Mouse (Mus musculus) heart, postnatal 10 days (tissue): ENCODE data around the gene Vps50. TPM values are rescaled to one million over a fixed set of nuclear protein-coding genes. Genes with fewer than 3 reads are reported as not detected.
"Not testable (repeated sequence)": the region's sequence is repeated elsewhere in the genome, so short reads cannot be mapped to it uniquely, and the experiment has no call there.

Experiments
- DNase-seq, 2 experiments: peaks; one replicate each; pipeline ENCODE4 v3.0.0; 2021
- intact Hi-C: fragments of 180-260 bp; cut with DNase I; formaldehyde crosslinking; loops from one replicate; pipeline ENCODE4 v1.15.1; 2025
- total RNA-seq, 2 experiments: library from RNA; stranded (reverse); gene quantifications; 2 replicates each; pipeline ENCODE4 v1.2.3; 2021

The Vps50 gene
- total RNA-seq, 2 experiments from 2014 or later: 18.0 to 18.2 TPM

DNA sequence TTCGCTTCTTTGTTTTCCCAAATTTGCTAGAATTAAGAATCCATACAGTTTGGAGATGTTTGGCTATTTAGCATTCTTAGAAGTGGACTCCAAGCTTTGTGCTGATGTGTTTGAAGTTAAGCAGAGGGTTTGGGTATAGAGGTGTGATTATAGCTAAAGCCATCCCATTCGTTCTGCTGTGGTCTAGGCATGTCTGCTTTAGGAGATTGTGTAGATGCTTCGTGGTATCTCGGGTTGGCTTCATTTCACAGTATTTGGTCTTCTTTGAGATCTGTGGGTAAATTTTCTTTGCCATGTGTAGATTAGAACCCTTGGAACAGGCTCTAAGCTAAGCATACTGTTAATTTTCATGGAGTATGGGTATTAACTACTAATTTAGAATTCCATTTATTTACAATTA, 30.0 kb downstream of the Vps50 start:
- intact Hi-C loops: no loop called here
- no peak for DNase-seq

DNA sequence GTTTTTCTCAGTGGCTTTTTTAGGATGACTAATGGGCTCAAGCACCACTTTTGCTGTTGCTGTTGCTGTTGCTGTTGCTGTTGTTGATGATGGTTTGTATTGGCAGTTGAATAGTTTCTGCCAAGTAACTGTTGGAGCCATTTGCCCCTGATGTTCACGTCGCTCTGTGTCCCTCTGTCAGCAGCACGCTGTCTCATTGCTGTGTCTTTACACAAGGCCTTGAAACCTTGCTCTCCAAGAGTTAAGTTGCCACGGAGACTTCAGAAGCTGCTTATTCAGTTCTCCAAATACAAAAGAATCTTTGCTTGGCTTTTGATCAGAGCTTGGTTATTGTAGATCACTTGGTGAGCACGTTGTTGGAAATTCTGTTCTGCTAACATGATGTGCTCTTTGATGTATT, 33.3 kb downstream of the Vps50 start:
- intact Hi-C loops: no loop called here
- DNase-seq: no peak

DNA sequence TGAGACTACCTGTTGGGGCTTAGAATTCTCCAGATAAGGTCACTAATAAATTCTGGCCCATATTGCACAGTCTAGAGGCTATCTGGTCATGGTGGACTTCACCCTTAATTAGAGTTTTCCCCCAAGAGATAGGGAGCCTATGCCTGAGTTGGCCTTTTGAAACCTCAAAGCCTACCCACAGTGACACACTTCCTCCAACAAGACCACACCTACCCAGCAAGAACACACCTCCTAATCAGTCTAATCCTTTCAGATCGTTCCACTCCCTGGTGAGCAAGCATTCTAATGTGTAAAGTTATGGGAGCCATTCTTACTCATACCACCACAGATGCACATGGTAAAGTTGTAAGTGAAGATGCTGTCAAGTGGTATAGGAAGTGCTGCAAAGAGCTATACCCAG, 37.9 kb downstream of the Vps50 start:
- no peak for DNase-seq
- intact Hi-C loops: no loop called here

- DNase-seq: peak; percentile 27 to 38
- intact Hi-C loops: no loop called here
Observed at GRCm38 (mm10) chr6:3539470-3539869, 41.3 kb downstream of the Vps50 start.

GRCm38 (mm10) chr6:3543862-3544261, 45.7 kb downstream of the Vps50 start:
- no peak for DNase-seq
- intact Hi-C loops: no loop called here

DNA sequence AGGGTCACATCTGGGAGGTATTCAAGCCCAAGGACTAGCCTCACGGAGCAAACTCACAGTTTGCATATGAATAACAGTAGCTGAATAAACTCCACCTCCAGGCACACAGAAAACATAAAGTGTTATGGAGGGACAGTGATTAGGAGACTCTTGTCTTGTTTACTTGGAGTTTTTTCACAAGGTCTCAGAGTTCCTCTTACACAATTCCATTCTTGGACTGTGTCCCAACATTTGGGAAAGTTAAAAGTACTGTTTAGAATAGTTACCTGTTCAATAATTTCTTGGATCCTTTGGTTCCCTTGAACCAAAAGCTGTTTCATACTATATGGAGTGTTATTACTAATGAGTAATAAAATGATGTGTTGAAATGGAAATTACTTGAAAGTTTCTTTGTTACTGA, 46.8 kb downstream of the Vps50 start:
- intact Hi-C loops: no loop called here

DNA sequence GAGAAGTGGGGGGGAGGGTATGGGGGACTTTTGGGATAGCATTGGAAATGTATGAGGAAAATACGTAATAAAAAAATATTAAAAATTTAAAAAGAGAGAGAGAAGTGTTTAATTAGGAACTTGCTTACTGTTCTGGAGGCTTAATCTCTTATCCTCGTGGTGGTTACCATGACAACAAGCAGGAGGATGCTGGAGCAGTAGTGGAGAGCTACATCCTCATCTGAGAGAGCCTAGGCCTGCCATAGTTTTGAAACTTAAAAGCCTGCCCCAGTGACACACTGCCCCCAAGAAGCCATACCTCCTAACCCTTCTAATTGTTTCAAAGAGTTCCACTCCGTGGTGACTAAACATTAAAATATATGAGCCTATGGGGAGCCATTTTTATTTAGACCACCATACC, 50.8 kb downstream of the Vps50 start:
- no peak for DNase-seq
- intact Hi-C loops: no loop called here

More for the DNA sequence above, 46.8 kb downstream of the Vps50 start:
- DNase-seq: no peak

DNA sequence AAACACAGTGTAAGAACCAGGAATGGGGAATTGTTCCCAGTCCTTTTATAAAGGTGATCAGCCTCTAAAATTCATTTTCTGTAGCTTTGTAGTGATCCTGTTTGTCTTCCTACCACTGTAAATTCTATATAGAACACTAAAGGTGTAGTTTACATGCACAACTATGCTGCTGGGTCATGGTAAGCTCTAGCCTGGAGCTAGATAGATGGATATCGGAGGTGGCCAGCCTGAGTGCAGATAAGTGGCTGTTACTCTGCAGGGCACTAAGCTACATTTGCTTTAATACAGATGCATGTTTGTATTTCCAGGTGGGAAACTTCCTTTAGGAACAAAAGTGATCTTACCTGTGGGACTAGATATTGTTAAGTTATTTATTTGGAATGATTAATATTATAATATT, 51.8 kb downstream of the Vps50 start:
- no peak for DNase-seq
- intact Hi-C loops: no loop called here

DNA sequence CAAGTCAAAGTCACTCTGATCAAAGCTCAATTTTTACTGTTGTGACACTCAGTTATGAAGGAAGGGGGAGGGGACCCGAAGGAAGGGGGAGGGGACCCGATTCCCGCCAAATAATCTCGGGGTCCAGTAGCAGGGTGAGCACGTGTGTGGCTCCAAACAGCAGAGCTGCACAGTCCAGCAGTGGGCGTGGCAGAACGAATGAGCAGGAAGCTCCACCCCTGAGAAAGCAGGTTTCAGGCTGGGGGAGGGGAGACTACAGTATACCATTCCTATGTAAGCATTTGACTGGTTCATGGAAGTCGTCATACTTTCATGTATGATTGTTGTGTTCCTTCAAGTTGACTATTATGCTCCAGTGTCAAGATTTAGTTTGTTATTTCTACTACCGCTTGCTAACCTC, 54.5 kb downstream of the Vps50 start:
- DNase-seq, intact Hi-C loops: not testable (repeated sequence)

GRCm38 (mm10) chr6:3557177-3557576, 59.0 kb downstream of the Vps50 start:
- intact Hi-C loops: no loop called here
- DNase-seq: no peak

DNA sequence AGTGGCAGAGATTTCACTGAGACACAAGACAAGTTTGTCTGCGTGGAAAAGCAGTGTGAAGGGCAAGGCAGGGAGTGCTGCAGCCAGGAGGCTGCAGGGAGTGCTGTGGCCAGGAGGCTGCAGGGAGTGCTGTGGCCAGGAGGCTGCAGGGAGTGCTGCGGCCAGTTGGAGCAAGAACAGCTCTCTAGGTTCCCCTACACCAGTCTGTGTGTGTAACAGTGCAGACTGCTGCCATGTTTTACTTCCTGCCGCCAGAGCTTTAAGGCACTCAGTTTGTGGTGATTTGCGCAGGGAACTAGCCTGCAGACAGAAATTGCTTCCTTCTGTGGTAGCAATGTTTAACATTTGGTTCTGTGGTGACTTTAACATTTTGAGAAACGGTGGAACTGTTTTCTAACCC, 61.8 kb downstream of the Vps50 start:
- intact Hi-C loops: no loop called here
- no peak for DNase-seq

DNA sequence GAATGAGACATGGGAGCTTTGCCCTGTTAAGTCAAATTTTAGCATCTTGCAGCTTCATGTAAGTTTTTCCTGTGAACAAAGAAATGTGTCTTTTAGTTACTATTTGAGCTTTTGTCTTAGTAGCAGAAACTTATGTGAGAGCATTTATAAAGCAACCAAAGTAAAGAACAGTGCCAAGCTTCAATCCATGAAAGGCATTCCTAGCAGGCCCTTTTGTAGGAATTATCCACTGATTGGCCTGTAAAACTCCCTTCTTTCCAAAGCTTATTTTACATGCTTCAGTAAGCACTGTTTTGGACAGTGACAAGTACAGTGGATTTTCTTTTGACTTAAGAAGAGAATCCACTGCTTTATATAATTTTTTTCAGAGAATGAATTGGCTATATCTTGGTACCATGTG, 64.1 kb downstream of the Vps50 start:
- intact Hi-C loops: no loop called here
- DNase-seq: no peak

GRCm38 (mm10) chr6:3564118-3564517, 65.9 kb downstream of the Vps50 start:
- DNase-seq, intact Hi-C loops: not testable (repeated sequence)

- no peak for DNase-seq
- intact Hi-C loops: no loop called here
Observed at GRCm38 (mm10) chr6:3565005-3565404, 66.8 kb downstream of the Vps50 start.

GRCm38 (mm10) chr6:3565667-3566066, 67.5 kb downstream of the Vps50 start:
- intact Hi-C loops: no loop called here
- DNase-seq: no peak

- no peak for DNase-seq
- intact Hi-C loops: no loop called here
Observed at GRCm38 (mm10) chr6:3567071-3567610, 69.0 kb downstream of the Vps50 start.

DNA sequence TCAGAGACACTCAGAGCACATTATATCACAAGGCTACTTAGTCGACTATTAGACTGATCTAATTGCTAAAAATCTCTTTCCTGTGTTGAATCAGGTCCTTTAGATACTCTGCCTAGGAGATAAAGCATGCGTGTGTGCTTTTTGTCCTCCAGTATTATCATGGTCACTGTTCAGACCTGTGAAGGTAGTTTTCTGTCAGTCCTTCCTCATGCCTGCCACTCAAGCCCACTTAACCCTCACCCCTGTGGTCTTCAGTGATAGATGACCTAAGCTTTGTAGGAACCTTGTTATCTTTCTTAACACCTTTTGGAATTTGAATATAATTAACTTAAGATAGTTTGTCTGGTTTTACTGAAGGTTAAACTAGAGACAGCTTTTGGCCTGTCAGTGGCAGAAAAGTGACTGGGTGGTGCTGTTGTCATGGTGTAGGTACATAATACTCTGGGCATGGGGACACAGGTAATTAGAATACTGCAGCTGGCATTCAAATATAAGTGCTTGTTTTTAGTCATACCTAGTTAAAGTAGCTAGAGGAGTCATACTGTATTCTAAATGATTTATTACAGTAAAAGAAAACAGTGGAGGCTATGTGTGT, 74.1 kb downstream of the Vps50 start:
- intact Hi-C loops: no loop called here
- no peak for DNase-seq

GRCm38 (mm10) chr6:3573787-3574186, 75.6 kb downstream of the Vps50 start:
- intact Hi-C loops: no loop called here
- no peak for DNase-seq

- DNase-seq: no peak
- intact Hi-C loops: no loop called here
Observed at GRCm38 (mm10) chr6:3585402-3585801, 87.2 kb downstream of the Vps50 start.

GRCm38 (mm10) chr6:3590289-3590904, 92.2 kb downstream of the Vps50 start:
- no peak for DNase-seq
- intact Hi-C loops: no loop called here

- DNase-seq: no peak
- intact Hi-C loops: no loop called here
Observed at GRCm38 (mm10) chr6:3594246-3594645, 96.1 kb downstream of the Vps50 start.

- no peak for DNase-seq
- intact Hi-C loops: no loop called here
Observed at GRCm38 (mm10) chr6:3612827-3613226, 114.6 kb downstream of the Vps50 start.
